Mouse (Mus musculus) stomach, postnatal 0 days (tissue): ENCODE results near the gene Chchd3. TPM values are rescaled to one million over a fixed set of nuclear protein-coding genes. Genes with fewer than 3 reads are reported as not detected.

Experiments used
- ATAC-seq: fragments of 200-750 bp; cut with Nextera tagmentation; 2 replicates; pipeline ENCODE4 v1.8.0; 2017; ENCODE audit not compliant: low FRiP score, low TSS enrichment
- DNase-seq: peaks from one replicate; pipeline ENCODE4 v3.0.0-alpha.2; 2016; ENCODE audit warnings: low spot score
- H3K27ac ChIP-seq: fragments of 300-500 bp; sonication (generic); replicated peaks from 2 replicates; pipeline ENCODE4 v1.5.1; 2014; ENCODE audit warnings: mild to moderate bottlenecking, control low read depth
- H3K27me3 ChIP-seq: fragments of 300-500 bp; sonication (generic); 2 replicates; pipeline ENCODE4 v1.6.1; 2014; ENCODE audit warnings: low read length; ENCODE audit not compliant: control insufficient read depth, insufficient read depth
- H3K36me3 ChIP-seq: fragments of 300-500 bp; sonication (generic); 2 replicates; pipeline ENCODE4 v1.6.1; 2014; ENCODE audit warnings: low read length, mixed read lengths; ENCODE audit not compliant: control insufficient read depth, insufficient read depth
- H3K4me1 ChIP-seq: fragments of 300-500 bp; sonication (generic); replicated peaks from 2 replicates; pipeline ENCODE4 v1.6.1; 2014; ENCODE audit warnings: antibody characterized with exemption; ENCODE audit not compliant: control insufficient read depth, insufficient read depth
- H3K4me2 ChIP-seq: fragments of 300-500 bp; sonication (generic); replicated peaks from 2 replicates; pipeline ENCODE4 v1.6.1; 2014; ENCODE audit warnings: low read depth, mild to moderate bottlenecking, control low read depth, moderate library complexity
- H3K4me3 ChIP-seq: fragments of 300-500 bp; sonication (generic); 2 replicates; pipeline ENCODE4 v1.5.1; 2014; ENCODE audit warnings: low read depth, low read length, control low read depth
- H3K9ac ChIP-seq: fragments of 300-500 bp; sonication (generic); 2 replicates; pipeline ENCODE4 v1.6.1; 2014; ENCODE audit warnings: mild to moderate bottlenecking, low read length, control low read depth, mixed read lengths
- H3K9me3 ChIP-seq: fragments of 300-500 bp; sonication (generic); 2 replicates; pipeline ENCODE4 v1.6.1; 2016; ENCODE audit warnings: low read length; ENCODE audit not compliant: control insufficient read depth
- CTCF ChIP-seq: IDR thresholded peaks from 2 replicates; pipeline ENCODE4 v1.5.1; 2016; ENCODE audit warnings: antibody characterized with exemption, low read depth, mild to moderate bottlenecking, moderate library complexity
- EP300 ChIP-seq: optimal IDR thresholded peaks from 2 replicates; pipeline ENCODE3; 2016; ENCODE audit warnings: antibody characterized with exemption
- WGBS: fragments of 180-500 bp; shearing (Covaris S2); extraction: QIAGEN DNeasy Blood & Tissue Kit; methylation state at CpG from one replicate; pipeline ENCODE4 v1.1.7; 2014; 5-methylcytosine and 5-hydroxymethylcytosine counted together
- polyA plus RNA-seq: library from polyadenylated mRNA; unstranded; fragments of >200 nt; fragmentation: Nextera tagmentation; extraction: Ambion mirVana; gene quantifications from 2 replicates; pipeline ENCODE4 v1.2.1, GENCODE M21; 2015

The Chchd3 gene
- polyA plus RNA-seq, 1 experiment from 2014 or later = 91.0 TPM

- 80% methylated on average over 10 of the region's 10 CpGs for WGBS
- Histone ChIP-seq H3K9ac (no peak overlapping the region), H3K9me3 (no peaks in the 10 kb centered on the region), H3K4me1 (no peaks in the 10 kb centered on the region), H3K4me2 (no peak overlapping the region), H3K27ac (no peak overlapping the region), H3K4me3 (no peak overlapping the region), H3K36me3 (no peaks in the 10 kb centered on the region), H3K27me3 (no peaks in the 10 kb centered on the region)
- DNase-seq (no peak), ATAC-seq (no peak)
- TF ChIP-seq CTCF (no peak), EP300 (no peak)
Observed at GRCm38 (mm10) chr6:32754524-32754923, 305.5 kb downstream of the Chchd3 start.

GRCm38 (mm10) chr6:32749821-32750220, 310.2 kb downstream of the Chchd3 start:
- Histone ChIP-seq H3K27ac (no peak overlapping the region), H3K36me3 (no peaks in the 10 kb centered on the region), H3K4me1 (no peaks in the 10 kb centered on the region), H3K9ac (no peak overlapping the region), H3K9me3 (no peaks in the 10 kb centered on the region), H3K4me3 (no peak overlapping the region), H3K27me3 (no peaks in the 10 kb centered on the region), H3K4me2 (no peak overlapping the region)
- no peak for ATAC-seq
- whole genome bisulfite sequencing = 100% methylated on average over 1 of the region's 1 CpGs
- no peak for DNase-seq
- no peak for TF ChIP-seq EP300
- TF ChIP-seq CTCF = peak; percentile 53

- Histone ChIP-seq H3K4me2 (no peak overlapping the region), H3K4me3 (no peak overlapping the region), H3K9ac (no peak overlapping the region), H3K27me3 (no peaks in the 10 kb centered on the region), H3K4me1 (no peaks in the 10 kb centered on the region), H3K9me3 (no peaks in the 10 kb centered on the region), H3K36me3 (no peaks in the 10 kb centered on the region), H3K27ac (no peak overlapping the region)
- WGBS = 72% methylated on average over 6 of the region's 6 CpGs
- DNase-seq (no peak), ATAC-seq (no peak)
- no peak for TF ChIP-seq CTCF
- no peak for TF ChIP-seq EP300
Observed at GRCm38 (mm10) chr6:32748777-32749176, 311.3 kb downstream of the Chchd3 start.

- no peak for TF ChIP-seq EP300
- TF ChIP-seq CTCF = no peak
- no peak overlapping the region for H3K4me2 ChIP-seq
- WGBS = 85% methylated on average over 2 of the region's 2 CpGs
- H3K27ac ChIP-seq = no peak overlapping the region
- H3K36me3 ChIP-seq = no peaks in the 10 kb centered on the region
- H3K9me3 ChIP-seq = no peaks in the 10 kb centered on the region
- DNase-seq (no peak), ATAC-seq (no peak)
- H3K4me3 ChIP-seq = no peak overlapping the region
- H3K27me3 ChIP-seq = no peaks in the 10 kb centered on the region
- no peaks in the 10 kb centered on the region for H3K4me1 ChIP-seq
- no peak overlapping the region for H3K9ac ChIP-seq
Observed at GRCm38 (mm10) chr6:32747333-32747732, 312.7 kb downstream of the Chchd3 start.

Other genes starting within 250 kb of the Chchd3 start
- 9.5 and 10.0 TPM in 2 replicates for gene Exoc4, start 188.8 kb upstream of the Chchd3 start, polyA plus RNA-seq